Mouse (Mus musculus): ENCODE results near the gene Capg. TPM values are rescaled to one million over a fixed set of nuclear protein-coding genes. Genes with fewer than 3 reads are reported as not detected.
A peak's percentile ranks its signal among the peaks of the same experiment; 100 is the strongest.

Gene Capg
- polyA plus RNA-seq, 1 experiment from 2014 or later: 10.4 TPM

DNA sequence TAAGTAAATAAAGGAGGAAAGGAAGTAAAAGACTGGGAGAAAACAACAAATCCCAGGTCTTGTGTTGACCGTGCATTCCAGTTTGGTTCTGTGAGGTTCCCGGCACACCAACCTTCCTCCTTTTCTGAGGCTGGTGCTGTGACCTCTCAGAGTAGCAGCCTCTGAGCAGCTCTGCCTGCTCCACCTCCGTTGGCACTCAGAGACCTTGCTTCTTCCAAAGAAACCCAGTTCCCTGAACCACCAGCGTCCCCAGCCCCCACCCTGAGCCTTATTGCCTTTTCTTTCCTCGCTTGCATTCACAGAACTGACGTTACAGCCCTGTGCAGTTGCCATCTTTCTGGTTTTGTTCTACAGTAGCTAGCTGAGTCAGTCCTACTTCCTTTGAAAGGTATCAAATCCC is 56.0 kb downstream of the Capg start:
- no peaks in the 10 kb centered on the region for H3K9me3 ChIP-seq (ENCODE audit: control insufficient read depth, low read length)
- H3K27ac ChIP-seq (ENCODE audit: low read depth, low read length): no peak overlapping the region
- DNase-seq (ENCODE audit: low spot score) (no peak), ATAC-seq (ENCODE audit: low FRiP score) (no peak)
- H3K4me1 ChIP-seq (replicated peaks; ENCODE audit: control insufficient read depth, insufficient read depth, low read length): no peaks in the 10 kb centered on the region; the same call in 1 of the 2 replicates
- no peaks in the 10 kb centered on the region for H3K36me3 ChIP-seq (ENCODE audit: control insufficient read depth, insufficient read depth, low read length)
- no peaks in the 10 kb centered on the region for H3K27me3 ChIP-seq (ENCODE audit: control insufficient read depth, insufficient read depth, low read length)
- WGBS: 73% methylated on average over 6 of the region's 6 CpGs
- no peak overlapping the region for H3K9ac ChIP-seq (ENCODE audit: low read depth, low read length)
- H3K4me2 ChIP-seq (replicated peaks; ENCODE audit: low read depth, low read length): no peak overlapping the region
- H3K4me3 ChIP-seq (ENCODE audit: low read depth, low read length): no peak overlapping the region

DNA sequence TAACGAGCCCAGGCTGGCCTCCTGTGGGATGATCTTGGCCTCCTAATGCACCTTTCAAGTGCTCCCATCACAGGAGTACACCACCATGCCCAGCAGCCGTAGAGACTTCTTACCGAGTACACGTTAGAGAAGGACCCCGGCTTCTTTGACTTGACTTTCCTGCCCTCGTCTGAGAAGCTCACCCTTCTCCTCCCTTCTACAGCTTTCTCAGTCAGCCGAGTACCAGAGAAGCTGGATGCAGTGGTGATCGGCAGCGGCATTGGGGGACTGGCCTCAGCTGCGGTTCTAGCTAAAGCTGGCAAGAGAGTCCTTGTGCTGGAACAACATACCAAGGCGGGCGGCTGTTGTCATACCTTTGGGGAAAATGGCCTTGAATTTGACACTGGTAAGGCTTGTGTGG is 56.6 kb downstream of the Capg start:
- 86% methylated on average over 12 of the region's 12 CpGs for WGBS

DNA sequence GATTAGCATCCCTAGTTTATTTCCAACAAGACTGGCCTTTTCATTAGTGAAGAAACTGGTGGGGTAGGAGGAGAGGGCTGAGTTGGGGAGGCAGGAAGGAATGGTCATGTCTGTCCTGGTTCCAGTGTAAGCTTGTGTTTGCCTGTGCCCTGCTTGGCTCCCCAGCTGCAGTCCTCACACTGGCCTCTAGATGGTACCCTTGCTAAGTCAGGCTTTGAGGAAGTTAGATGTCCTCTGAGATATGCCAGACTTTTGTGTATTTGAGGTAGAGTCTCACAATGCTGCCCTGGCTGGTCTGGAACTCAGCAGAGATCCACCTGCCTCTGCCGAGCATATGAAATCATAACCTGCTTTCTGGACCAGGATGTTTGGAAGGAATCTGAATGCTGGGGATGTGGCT is 57.5 kb downstream of the Capg start:
- no peak for ATAC-seq (ENCODE audit: low FRiP score)

More for the DNA sequence above, 56.6 kb downstream of the Capg start:
- no peaks in the 10 kb centered on the region; the same call in 1 of the 2 replicates for H3K4me1 ChIP-seq (replicated peaks; ENCODE audit: control insufficient read depth, insufficient read depth, low read length)
- no peaks in the 10 kb centered on the region for H3K9me3 ChIP-seq (ENCODE audit: control insufficient read depth, low read length)
- H3K27ac ChIP-seq (ENCODE audit: low read depth, low read length): no peak overlapping the region
- H3K4me3 ChIP-seq (ENCODE audit: low read depth, low read length): no peak overlapping the region
- ATAC-seq (ENCODE audit: low FRiP score): no peak
- no peak overlapping the region for H3K4me2 ChIP-seq (replicated peaks; ENCODE audit: low read depth, low read length)
- no peaks in the 10 kb centered on the region for H3K27me3 ChIP-seq (ENCODE audit: control insufficient read depth, insufficient read depth, low read length)
- no peaks in the 10 kb centered on the region for H3K36me3 ChIP-seq (ENCODE audit: control insufficient read depth, insufficient read depth, low read length)
- DNase-seq (ENCODE audit: low spot score): no peak
- no peak overlapping the region for H3K9ac ChIP-seq (ENCODE audit: low read depth, low read length)

DNA sequence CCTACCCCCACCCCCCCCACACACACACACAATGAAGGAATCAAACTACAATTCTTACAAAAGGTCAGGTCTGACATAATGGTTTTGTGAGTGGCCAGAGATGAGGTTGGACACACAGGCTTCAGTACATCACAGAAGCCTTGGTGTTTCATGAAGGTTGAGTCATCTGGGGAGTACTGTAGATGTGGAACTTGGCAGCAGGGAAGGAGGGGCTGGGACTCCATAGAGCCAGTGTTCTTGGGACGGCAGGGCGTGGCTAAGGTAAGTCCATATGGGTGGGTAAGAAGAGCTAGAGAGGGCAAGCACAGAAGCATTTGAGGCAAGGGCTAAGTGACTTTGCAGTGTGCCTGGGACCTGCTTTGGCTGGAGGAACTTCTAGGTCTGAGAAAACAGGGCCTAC is 59.9 kb downstream of the Capg start:
- 86% methylated on average over 2 of the region's 2 CpGs for WGBS
- Histone ChIP-seq H3K4me1 (replicated peaks; ENCODE audit: control insufficient read depth, insufficient read depth, low read length) (no peaks in the 10 kb centered on the region), H3K9me3 (ENCODE audit: control insufficient read depth, low read length) (no peaks in the 10 kb centered on the region), H3K27me3 (ENCODE audit: control insufficient read depth, insufficient read depth, low read length) (no peaks in the 10 kb centered on the region), H3K36me3 (ENCODE audit: control insufficient read depth, insufficient read depth, low read length) (no peaks in the 10 kb centered on the region; the same call in 1 of the 2 replicates), H3K9ac (ENCODE audit: low read depth, low read length) (no peak overlapping the region), H3K4me3 (ENCODE audit: low read depth, low read length) (no peak overlapping the region), H3K4me2 (replicated peaks; ENCODE audit: low read depth, low read length) (no peak overlapping the region), H3K27ac (ENCODE audit: low read depth, low read length) (no peak overlapping the region)
- DNase-seq (ENCODE audit: low spot score): no peak
- ATAC-seq (ENCODE audit: low FRiP score): no peak

More for the DNA sequence above, 57.5 kb downstream of the Capg start:
- Histone ChIP-seq H3K9me3 (ENCODE audit: control insufficient read depth, low read length) (no peaks in the 10 kb centered on the region), H3K4me1 (replicated peaks; ENCODE audit: control insufficient read depth, insufficient read depth, low read length) (no peaks in the 10 kb centered on the region; the same call in 1 of the 2 replicates), H3K4me2 (replicated peaks; ENCODE audit: low read depth, low read length) (no peak overlapping the region), H3K9ac (ENCODE audit: low read depth, low read length) (no peak overlapping the region), H3K36me3 (ENCODE audit: control insufficient read depth, insufficient read depth, low read length) (no peaks in the 10 kb centered on the region; the same call in 1 of the 2 replicates), H3K27ac (ENCODE audit: low read depth, low read length) (no peak overlapping the region), H3K27me3 (ENCODE audit: control insufficient read depth, insufficient read depth, low read length) (no peaks in the 10 kb centered on the region), H3K4me3 (ENCODE audit: low read depth, low read length) (no peak overlapping the region)
- DNase-seq (ENCODE audit: low spot score): peak; percentile 82
- 64% methylated on average over 1 of the region's 1 CpGs for WGBS

DNA sequence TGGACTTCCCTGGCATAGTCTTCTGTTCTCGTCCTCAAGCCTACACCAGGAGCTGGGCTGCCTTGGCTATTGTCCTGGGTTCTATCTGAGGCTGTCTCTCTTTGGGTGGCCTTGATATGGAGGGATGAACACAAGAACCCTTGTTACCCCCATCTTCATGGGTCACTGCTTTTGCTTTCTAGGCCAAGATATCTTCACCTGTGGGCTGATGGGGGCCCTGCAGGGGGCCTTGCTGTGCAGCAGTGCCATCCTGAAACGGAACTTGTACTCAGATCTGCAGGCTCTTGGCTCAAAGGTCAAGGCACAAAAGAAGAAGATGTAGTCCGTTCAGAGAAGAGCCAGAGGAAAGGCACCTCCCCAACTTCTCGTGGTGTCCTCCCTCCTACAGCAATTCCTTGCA is 62.9 kb downstream of the Capg start:
- WGBS: 77% methylated on average over 4 of the region's 4 CpGs
- no peaks in the 10 kb centered on the region for H3K27me3 ChIP-seq (ENCODE audit: control insufficient read depth, insufficient read depth, low read length)
- H3K27ac ChIP-seq (ENCODE audit: low read depth, low read length): no peak overlapping the region
- H3K4me1 ChIP-seq (replicated peaks; ENCODE audit: control insufficient read depth, insufficient read depth, low read length): no peaks in the 10 kb centered on the region
- DNase-seq (ENCODE audit: low spot score): no peak
- H3K4me2 ChIP-seq (replicated peaks; ENCODE audit: low read depth, low read length): no peak overlapping the region
- no peak for ATAC-seq (ENCODE audit: low FRiP score)
- H3K36me3 ChIP-seq (ENCODE audit: control insufficient read depth, insufficient read depth, low read length): peaks cover 3% of the 10 kb centered on the region
- H3K4me3 ChIP-seq (ENCODE audit: low read depth, low read length): no peak overlapping the region
- H3K9me3 ChIP-seq (ENCODE audit: control insufficient read depth, low read length): no peaks in the 10 kb centered on the region
- no peak overlapping the region for H3K9ac ChIP-seq (ENCODE audit: low read depth, low read length)

DNA sequence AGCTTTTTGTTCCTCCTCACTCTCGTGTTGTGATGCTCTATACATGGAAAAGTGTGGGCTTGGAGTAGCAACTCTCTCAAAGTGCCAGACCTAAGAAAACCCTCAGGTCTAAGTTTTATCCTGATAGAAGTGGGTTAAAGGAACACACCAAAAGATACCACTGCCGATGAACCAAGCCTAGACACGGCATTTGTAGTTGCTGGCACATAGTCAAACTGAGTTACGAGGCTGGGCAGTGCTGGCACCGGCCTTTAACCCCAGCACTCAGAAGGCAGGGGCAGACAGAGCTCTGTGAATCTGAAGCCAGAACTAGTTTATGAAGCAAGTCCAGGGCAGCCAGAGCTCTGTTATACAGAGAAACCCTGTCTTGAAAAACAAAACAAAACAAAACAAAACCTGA is 63.5 kb downstream of the Capg start:
- 92% methylated on average over 5 of the region's 5 CpGs for WGBS
- no peak for ATAC-seq (ENCODE audit: low FRiP score)
- peaks cover 3% of the 10 kb centered on the region for H3K36me3 ChIP-seq (ENCODE audit: control insufficient read depth, insufficient read depth, low read length)

DNA sequence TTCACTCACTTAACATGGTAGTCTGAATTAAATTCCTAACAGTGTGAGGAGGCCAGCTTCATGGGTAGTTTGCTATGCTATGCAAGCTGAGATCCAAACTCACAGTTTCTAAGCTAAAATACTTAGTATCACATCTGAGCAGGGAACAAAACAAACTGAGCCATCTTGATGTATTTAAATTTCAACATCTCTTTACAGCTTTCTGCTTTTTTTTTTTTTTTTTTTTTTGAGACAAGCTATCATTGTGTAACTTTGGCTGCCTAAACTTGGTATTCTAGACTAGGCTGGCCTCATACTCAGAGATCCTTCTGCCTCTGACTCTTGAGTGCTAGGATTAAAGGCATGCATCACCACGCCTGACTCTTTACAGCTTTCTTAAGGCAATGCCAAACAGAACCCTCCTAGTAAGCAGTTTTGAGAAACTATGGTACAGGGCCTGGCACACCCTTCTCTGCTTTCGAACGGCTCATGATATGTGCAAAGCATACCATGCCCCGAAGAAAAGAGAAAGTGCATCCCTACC is 64.5 kb downstream of the Capg start:
- Histone ChIP-seq H3K4me3 (ENCODE audit: low read depth, low read length) (no peak overlapping the region), H3K27me3 (ENCODE audit: control insufficient read depth, insufficient read depth, low read length) (no peaks in the 10 kb centered on the region), H3K4me2 (replicated peaks; ENCODE audit: low read depth, low read length) (no peak overlapping the region), H3K36me3 (ENCODE audit: control insufficient read depth, insufficient read depth, low read length) (peaks cover 3% of the 10 kb centered on the region), H3K4me1 (replicated peaks; ENCODE audit: control insufficient read depth, insufficient read depth, low read length) (no peaks in the 10 kb centered on the region), H3K9me3 (ENCODE audit: control insufficient read depth, low read length) (no peaks in the 10 kb centered on the region), H3K9ac (ENCODE audit: low read depth, low read length) (no peak overlapping the region), H3K27ac (ENCODE audit: low read depth, low read length) (no peak overlapping the region)
- DNase-seq (ENCODE audit: low spot score) (no peak), ATAC-seq (ENCODE audit: low FRiP score) (no peak)
- 92% methylated on average over 4 of the region's 4 CpGs for WGBS

More for the DNA sequence above, 63.5 kb downstream of the Capg start:
- no peaks in the 10 kb centered on the region for H3K4me1 ChIP-seq (replicated peaks; ENCODE audit: control insufficient read depth, insufficient read depth, low read length)
- H3K4me3 ChIP-seq (ENCODE audit: low read depth, low read length): no peak overlapping the region
- no peak for DNase-seq (ENCODE audit: low spot score)
- H3K9me3 ChIP-seq (ENCODE audit: control insufficient read depth, low read length): no peaks in the 10 kb centered on the region
- H3K4me2 ChIP-seq (replicated peaks; ENCODE audit: low read depth, low read length): no peak overlapping the region
- H3K27me3 ChIP-seq (ENCODE audit: control insufficient read depth, insufficient read depth, low read length): no peaks in the 10 kb centered on the region
- no peak overlapping the region for H3K27ac ChIP-seq (ENCODE audit: low read depth, low read length)
- no peak overlapping the region for H3K9ac ChIP-seq (ENCODE audit: low read depth, low read length)

DNA sequence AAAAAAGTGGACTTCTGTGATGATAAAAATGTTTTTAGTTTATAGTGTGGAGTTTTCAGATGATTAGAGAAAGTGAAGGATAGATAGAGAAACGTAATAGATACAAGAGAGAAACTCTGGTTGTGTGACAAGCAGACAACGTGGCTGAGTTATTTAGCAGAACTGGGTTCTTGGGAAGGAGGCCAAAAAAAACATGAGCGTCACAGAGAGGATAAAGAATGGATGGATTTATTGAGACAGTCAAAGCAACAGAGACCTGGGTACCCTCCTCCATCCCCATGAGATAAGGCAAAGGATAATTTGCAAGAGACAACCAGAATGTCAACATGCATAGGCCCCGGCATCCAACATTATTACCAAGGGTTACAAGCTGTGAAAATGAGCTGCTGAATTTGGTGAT is 66.1 kb downstream of the Capg start:
- Histone ChIP-seq H3K9ac (ENCODE audit: low read depth, low read length) (no peak overlapping the region), H3K36me3 (ENCODE audit: control insufficient read depth, insufficient read depth, low read length) (peaks cover 3% of the 10 kb centered on the region), H3K4me2 (replicated peaks; ENCODE audit: low read depth, low read length) (no peak overlapping the region), H3K27me3 (ENCODE audit: control insufficient read depth, insufficient read depth, low read length) (no peaks in the 10 kb centered on the region), H3K4me3 (ENCODE audit: low read depth, low read length) (no peak overlapping the region), H3K9me3 (ENCODE audit: control insufficient read depth, low read length) (no peaks in the 10 kb centered on the region), H3K4me1 (replicated peaks; ENCODE audit: control insufficient read depth, insufficient read depth, low read length) (peaks cover under 1% of the 10 kb centered on the region; the same call in 1 of the 2 replicates), H3K27ac (ENCODE audit: low read depth, low read length) (no peak overlapping the region)
- DNase-seq (ENCODE audit: low spot score): no peak
- ATAC-seq (ENCODE audit: low FRiP score): no peak
- 88% methylated on average over 4 of the region's 4 CpGs for WGBS
